Mouse (Mus musculus) testis, adult 2 months (tissue): ENCODE results near the gene Urb1.

Experiments
- CTCF ChIP-seq: fragments of 200-500 bp; IDR thresholded peaks from 2 replicates; pipeline ENCODE4 v1.5.1; 2012; ENCODE audit warnings: low read depth, mild to moderate bottlenecking, inconsistent platforms, low read length, moderate library complexity; ENCODE audit not compliant: control insufficient read depth, insufficient read depth, insufficient replicate concordance
- POLR2A ChIP-seq: fragments of 200-500 bp; IDR thresholded peaks from 2 replicates; pipeline ENCODE4 v1.6.1; 2012; ENCODE audit warnings: low read depth, mild to moderate bottlenecking, inconsistent platforms, low read length, moderate library complexity; ENCODE audit not compliant: control insufficient read depth

DNA sequence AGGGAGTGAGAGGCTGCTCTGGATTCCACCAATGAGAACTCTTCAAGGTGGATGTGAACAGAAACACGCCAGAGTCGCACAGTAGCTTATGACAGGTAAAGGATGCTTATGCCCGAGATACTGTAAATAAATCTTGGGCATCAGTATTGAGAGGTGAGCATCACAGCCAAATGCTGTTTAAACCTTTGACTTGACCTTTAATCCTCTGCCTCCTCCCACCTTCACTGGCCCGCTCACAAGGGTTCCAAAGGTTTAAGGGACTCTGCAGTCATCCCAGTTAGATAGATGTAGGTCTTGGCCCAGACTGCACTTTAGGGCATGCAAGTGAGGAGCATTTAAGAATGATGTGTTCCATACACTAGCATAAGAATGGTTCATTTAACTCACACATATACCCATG lies 48.0 kb upstream of the Urb1 start:
- TF ChIP-seq CTCF = no peak
- no peak for TF ChIP-seq POLR2A
